Mouse (Mus musculus): Measurements from ENCODE around the gene Slc40a1.

DNA sequence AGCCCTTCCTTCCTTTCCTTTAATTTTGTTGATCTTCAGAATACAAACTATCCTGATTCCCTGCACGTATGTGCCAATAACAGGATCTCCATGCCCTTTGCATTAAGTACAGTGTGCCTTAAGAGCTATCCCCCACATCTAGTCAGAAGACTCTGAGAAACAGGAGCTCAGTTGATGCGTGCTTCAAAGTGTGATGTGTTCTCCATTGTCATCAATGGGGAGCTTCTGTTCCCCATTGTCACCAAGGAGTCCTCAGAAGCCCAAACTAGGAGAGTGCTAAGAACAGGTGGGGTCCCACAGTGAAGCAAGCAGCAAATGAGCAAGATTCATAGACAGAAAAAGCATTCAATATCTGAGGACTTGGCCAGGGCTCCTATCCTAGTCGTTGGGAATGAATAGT is 588 bp upstream of the Slc40a1 start:
- TF ChIP-seq EP300 (IDR thresholded peaks at IDR 0.05) = no peak
- no peak for TF ChIP-seq CTCF (IDR thresholded peaks at IDR 0.05)
